Mouse (Mus musculus) fibroblast of lung, adult 2 months (primary cell): ENCODE measurements at regions not wholly inside any gene's neighbourhood (a gene's known extent, or its start where the extent isn't known, plus 50 kb on each side); places are given as distances from the start of the nearest gene placed in this dataset.
A peak's percentile ranks its signal among the peaks of the same experiment; 100 is the strongest.

Source experiments
- DNase-seq: peaks from one replicate; pipeline ENCODE4 v3.0.0-alpha.2; 2011; ENCODE audit warnings: low read depth

DNA sequence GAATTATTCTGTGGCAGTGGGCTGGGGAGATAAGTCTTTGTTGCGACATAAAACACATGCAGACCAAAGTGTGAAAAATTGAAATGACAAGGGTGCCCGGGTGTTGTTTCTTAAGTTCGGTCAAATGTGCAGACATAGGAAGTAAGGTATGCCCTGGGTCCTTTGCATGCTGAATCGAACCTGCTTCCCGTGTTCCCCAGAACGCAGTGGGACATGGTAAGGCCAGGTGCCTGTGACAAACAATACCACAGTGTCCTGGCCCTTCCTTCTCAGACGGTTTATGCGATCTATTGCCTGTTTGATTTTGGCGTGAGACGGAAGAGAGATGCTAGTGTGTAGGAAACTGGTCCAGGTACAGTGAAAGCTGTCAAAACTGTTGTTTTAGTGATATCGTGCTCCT, 1022.1 kb downstream of the Adgrl2 start:
- no peak for DNase-seq

DNA sequence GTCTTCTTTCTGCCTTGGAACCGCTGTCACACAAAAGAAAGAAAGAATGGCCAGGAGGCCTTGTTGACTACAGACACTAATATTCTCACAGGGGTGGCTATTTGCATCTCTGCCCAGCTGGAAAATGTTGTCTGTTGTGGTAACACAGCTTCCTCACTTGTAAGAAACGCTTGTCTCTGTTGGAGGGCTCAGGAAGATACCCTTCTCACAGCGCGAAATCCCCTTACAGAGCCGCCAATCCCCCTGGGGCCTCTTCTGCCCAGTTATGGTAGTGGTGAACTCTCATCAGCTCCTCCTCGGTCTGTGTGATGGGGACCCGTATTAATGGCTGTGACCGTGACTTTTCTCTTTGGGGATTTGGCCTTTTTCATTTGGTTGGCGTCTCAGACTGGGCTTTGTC, 1022.5 kb downstream of the Adgrl2 start:
- no peak for DNase-seq

DNA sequence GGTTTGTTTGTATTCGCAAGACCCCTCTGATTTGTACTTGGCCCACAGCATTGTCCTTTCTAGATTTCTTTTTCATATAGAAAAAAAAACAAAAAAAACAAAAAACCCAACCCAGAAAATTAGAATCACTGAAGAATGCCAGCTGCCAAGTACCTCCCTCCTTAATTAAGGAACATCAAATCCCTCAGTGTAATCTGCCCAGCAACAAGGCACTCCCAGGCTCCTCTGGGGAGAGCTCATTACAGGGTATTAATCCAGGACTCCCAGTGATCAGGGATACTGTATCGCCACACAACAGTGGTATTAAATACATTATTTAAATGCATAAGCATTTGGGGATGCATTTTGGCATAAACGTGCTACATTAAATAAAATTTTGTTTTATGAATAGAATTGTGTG, 1023.1 kb downstream of the Adgrl2 start:
- no peak for DNase-seq

DNA sequence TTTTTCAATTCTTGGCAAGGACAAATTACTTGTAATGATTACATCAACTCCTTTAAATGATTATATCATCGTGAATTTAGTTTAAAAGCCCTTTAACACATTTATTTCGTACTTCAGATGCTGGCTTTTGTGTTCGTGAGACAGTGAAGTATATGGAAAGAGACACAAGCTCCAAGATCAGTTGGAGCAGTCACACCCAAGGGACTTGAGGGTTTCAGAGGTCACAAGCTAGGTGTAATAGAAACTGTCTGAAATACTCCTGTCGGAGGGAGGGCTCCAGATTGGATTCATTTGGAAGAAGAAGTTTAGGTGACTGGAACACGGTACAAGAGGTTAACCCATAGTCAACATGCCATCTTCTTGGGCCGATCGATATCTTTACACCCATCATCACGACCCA, 1023.5 kb downstream of the Adgrl2 start:
- DNase-seq, result no peak

DNA sequence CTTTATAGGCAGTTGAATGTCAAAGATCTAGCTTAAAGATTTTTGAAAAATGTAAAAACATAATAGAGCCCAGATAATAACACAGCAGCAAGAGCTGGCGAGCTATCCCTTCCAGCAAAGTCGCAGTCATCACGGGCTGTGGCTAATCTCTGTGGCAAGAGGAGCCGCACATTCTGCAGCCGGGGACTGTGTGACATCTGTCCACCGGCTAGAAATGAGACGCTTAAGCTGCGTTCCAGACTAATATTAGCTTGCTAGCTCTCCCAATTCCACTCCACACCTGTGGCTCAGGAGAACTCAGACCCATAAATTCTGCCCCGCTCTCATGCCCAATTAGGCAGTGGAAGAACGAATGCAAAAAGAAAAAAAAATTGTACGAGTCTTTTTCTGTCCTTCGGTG, 1024.0 kb downstream of the Adgrl2 start:
- no peak for DNase-seq

DNA sequence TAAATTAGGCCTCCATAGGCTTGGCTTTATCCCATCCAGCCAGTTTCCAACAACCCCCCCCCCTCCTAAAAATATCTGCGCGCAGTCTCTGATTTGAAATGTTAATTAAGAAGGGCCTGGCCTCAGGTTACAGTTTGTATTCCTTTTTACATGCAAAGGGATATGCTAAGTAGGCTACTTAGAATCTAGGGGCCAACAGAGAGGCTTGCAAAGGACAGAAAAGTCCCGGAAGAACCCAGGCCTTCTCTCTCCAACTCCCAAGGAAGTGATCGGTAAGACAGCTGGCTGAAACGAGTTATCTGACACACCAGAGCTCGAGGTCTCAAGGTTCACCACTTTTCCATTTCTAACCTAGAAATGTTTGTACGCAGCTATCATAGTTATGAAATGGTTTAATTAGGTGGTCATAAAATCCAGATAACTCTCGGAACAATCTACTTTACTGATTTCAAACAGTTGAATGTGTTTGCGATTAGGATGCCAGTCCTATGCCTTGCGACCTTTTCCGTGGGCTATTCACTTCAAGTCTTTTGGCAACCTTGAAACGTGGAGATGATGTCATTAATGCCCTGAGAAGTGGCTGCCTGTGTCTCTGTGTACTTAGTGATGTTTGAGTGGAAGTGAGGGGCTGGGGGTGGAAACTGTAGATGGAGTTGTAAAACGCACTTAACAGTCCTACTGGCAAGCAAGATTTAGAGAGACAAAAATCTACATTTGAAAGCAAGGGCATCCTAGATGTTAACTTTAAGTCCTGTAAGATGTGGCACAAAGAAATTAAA, 1026.5 kb downstream of the Adgrl2 start:
- DNase-seq, result no peak

DNA sequence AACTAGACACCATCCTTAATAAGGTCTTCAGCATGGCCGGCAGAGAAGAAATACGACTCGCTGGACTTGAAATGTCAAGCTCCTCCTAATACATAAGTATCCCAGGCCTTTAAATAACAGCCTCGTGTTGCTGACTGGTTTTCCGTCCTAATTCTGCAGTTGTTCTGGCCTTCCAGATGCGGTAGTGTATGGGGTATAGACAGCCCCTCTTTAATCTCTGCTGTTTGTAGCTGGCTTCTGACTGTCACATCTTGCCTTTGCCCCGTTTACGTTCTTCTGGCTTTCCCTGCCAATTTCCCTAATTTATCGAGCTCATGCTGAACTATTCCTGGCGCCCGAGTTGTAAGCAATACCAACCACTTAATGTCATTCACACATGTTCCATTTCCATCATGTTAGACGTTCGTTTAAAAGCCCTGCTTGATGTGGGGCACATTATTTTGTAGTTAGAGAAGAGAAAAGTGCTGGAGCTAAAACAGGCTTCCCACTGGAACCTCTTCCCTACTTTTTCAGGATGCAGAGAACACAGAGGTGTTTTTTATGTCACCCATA, 1042.2 kb downstream of the Adgrl2 start:
- DNase-seq, result no peak

DNA sequence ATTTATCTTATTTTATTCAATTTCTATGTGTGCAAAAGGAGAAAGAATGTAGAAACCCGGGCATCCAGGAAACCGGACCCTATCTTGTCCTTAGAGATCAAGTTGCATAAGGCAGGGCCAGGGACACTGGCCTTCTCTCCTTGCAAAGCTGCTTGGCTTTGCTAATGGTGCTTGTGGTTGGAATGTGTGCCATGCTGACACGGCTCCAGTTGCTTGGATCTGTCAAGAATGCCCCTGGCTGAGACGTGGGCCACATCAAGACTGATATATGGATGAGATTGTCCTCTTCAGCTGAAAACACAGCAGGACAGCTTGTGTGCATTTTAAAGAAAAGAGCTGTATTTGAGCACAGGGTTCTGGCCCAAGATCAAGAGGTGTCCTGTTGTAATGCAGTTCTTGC, 1047.0 kb downstream of the Adgrl2 start:
- no peak for DNase-seq

DNA sequence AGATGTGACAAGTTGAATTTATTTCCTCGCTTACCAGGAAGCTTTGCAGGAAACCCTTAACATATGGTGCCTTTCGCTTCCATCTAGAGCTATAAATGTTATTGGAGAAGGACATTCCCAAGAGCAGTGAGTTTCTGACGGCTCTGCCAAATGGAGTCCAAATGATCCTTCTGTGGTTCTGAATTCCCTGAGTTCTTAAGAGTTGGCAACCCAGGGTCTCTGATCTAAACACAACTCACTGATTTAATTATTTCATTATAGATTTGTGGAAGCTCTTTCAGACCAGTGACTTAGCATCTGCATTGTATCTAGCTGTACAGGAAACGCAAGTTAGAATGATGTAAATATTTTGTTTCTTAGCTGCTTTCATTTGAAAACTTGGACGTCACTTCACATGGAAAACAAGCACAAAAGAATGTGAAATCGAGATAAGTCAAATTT, 1059.5 kb downstream of the Adgrl2 start:
- no peak for DNase-seq

DNA sequence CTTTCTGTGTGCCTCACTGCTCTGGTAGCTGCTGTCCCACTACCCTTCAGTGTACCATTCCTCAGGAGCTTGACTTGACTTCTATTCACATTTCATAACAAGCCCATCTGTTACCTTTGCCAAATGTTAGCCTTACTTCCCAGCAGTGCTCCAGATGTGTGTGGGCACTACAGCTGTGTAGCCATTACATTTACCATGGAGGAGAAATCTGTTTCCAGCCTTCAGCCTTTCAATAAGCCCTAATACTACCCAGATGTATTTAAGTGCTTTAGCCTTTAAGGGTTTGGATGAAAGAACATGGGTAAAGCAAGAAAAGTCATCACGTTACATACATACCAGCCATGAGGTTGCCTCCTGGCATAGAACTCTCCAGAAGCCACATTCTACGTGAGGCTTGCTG, 1068.0 kb downstream of the Ttll7 start:
- no peak for DNase-seq

DNA sequence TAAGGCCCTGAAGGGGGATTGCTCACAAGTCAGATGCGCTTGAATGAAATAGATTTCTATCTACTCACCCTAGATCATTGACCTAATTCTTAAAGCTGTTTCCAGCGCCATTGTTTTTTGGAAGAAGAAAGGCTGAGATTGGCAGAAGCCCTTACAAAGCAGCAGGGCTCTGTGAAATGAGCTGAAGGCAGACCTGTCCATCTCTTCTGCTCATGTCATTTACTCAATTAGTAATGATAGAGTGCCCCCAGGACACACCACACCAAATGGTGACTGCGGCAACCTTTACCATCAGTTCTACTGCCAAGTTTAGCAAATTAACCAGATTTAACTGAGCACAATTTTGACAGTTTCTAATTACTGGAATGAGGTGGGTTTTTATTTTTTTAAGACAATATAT, 1067.5 kb downstream of the Ttll7 start:
- no peak for DNase-seq

DNA sequence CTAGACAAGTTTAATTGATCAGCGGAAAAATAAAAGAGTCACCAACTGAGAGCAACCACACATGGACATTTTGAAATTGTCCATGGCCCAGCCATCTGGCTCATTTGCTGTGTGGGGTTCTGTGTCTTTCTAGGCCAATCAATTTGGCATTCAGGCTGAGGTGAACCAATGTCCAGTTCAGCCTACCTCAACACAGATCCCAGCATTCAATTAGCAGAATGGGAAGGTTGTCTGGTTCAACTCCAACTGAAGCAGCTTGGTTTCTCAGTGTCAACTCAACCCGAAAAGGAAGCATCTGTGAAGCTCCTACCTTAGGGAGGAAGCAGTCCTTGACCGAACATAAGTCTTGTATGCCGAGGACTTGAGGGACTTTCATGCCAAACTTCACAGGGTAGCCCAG, 1067.0 kb downstream of the Ttll7 start:
- no peak for DNase-seq

DNA sequence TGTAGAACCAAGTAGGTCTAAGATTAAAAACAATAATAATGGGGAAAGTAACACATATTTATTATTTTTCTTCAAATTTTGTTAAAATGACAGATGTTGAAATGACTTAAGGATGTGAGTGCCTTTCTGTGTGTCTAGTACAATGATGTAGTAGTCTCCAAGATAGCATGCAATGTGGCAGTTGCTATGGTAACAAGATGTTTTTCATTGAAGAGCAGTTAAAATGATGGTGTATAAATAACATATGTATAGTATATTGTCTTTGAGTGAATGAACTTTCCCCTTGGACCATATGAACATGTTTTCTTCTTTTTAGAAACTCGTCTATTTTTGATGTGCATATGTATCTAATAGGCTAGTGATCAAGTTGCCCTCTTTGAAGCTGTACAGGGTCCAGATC, 1044.6 kb downstream of the Ttll7 start:
- no peak for DNase-seq

DNA sequence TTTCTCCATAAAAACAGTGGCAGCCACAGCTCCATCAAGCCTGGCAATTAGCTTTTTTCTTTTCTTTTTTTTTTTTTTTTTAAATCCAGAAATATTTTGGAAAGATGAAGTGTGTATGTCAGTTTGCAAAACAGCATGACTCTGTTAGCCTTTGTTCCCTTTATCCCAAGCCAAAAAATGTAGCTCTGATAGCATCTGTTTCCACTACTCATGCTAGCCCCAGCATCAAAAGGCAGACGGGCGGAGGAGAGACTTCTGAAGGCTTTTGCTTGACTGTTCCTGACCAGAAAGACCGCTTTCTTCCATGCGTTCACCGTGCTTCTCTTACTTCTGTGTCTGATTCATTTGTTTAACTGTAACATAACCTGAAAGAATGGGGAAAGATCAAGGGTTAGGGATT, 1039.5 kb downstream of the Ttll7 start:
- no peak for DNase-seq

DNA sequence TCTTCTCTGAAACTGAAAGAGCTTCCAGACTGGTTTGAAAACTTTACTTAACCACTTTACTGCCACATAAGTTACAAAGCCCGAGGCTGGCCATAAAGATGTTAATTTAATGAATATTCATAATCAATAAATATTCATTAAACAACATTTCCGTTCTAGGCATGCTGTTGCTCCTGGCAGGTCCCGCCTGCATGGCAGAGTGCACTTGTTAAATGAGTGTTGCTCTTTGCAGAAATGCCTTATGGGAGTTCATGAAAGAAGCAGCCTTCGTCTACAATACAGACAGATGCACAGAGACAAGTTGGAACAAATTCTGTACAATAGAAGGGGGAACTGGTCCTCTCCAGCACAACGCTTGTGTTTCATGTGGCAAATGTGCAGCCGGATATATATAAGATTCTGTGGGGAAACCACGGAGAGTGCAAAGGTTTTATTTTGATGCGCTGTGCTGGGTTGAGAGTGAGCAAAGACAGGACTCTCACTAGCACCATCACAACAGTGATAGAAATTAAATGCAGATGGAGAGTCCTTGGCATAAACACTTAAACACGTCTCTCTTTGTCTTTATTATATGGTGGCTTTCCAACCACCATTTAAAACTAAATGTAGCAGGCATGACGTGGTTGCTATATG, 1034.2 kb downstream of the Ttll7 start:
- no peak for DNase-seq

DNA sequence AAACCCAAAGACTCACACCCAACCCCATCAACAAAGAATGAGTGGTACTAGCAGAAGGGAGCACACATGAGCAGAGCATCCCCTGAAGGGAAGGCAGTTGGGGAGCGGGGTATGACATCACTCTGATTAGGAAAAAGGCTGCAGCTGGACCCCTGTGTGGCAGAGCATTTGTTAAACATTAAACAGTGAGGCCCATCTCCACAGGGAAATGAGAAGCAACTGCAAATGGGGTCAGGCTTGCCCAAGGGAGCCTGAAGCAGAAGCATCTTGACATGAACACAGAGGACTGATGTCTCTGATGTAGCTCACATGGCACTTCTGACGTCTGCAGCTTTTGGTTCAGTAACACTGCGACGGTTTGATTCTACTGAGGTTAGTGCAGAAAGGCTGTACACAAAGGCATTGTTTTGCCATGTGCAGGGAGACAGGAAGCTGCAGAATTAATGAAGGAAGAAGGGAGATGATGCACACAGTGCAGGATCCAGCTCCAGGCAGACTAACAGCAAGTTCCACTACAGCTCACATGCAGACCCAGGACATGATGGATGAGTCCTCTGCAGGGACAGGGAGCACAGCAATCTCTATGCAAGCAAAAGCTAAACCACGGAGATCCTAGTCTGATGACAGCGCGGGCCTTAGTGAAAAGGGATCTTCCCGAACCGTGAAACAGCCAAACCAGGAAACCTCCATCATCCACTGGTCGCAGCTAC, 1030.9 kb downstream of the Ttll7 start:
- DNase-seq, result no peak

DNA sequence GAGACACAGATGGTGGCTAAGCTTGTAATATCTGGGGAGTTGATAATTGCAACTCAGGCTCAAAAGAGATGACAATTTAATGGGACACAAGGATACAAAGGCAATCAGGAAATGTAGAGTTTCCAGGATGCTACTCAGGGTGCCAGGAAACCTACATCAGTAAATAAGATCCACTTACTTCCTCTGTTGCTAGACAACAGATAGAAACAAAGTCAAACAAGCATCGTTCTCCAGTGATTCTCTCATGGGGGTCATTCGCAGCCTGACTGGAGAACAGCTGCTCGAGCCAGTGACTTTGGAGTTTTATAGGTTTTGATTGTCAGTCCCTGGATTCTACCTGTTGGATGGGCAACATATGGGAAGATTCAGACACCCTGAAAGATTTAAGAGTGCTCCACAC, 1026.5 kb downstream of the Ttll7 start:
- no peak for DNase-seq

DNA sequence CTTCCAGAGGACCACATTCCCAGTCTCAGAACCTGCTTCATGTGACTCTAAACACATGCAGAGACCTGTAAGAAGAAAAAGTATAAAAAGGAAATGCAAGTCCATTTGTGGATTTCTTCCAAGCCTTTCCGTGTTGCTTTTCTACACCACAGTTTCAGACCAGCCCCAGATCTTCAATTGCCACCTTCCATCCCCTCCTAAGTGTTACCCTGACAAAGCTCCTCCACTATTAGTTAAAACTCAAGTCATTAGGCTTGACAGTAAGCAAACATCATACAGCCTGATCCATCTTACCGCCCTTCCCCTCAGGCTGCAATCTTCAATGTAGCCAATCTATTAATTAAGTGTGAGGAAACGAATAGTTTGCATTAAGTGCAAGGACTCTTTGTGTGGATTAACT, 1016.1 kb downstream of the Ttll7 start:
- no peak for DNase-seq

DNA sequence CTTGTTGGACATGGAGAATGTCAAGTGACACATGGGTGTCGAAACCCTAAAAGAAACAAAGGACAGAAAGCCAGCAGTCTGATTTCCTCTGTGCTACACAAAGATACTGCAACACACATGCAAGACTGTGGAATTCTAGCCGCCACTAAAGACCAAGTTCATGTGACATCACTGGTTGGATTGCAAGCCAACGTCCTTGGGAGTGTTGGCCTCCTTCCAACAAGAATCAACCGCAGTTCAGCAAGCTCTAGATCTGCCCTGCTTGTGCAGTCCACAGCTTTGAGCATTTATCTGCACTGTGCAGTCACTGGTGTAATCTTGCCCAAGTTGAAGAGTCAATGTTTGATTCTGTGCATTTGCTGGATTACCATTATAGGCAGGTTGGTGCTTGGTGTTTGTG, 1001.2 kb downstream of the Ttll7 start:
- peak; percentile 70 for DNase-seq

DNA sequence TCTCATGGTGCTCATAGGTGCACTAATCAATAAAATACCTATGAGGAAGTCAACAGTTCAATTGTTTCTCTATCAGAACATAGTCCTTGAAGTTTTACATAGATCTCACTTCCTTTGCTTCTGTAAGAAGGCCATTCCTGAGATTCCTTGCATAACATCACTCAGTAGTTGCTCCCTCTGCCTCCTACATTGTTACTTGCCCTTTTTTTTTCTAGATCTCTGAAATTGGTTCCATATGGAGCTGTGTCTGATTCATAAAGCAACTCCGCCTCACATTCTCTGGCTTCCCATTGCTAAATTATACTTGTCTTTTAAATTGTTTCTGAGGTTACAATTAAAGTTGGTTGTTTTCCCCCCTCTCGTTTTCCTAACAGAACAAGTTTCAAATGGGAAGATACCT, 1000.7 kb downstream of the Ttll7 start:
- peak; percentile 23 for DNase-seq

DNA sequence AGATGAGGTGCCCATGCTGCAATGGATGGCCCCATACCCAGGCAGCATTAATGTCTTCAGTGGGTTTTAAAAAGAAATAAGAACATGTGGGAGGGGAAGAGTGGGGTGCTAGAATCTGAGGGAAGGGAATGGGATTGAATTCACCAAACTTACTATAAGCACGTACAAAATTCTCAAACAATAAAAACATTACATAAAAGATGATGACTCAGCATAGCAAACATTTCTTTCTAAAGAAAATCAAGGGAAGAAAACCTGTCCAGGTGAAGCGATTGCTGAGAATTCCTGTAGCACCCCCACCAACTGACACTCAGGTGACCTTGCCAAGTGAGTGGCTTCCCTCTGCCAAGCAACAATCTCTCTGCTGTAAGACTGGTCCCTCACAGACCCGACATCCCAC, 989.2 kb downstream of the Ttll7 start:
- DNase-seq, result no peak

DNA sequence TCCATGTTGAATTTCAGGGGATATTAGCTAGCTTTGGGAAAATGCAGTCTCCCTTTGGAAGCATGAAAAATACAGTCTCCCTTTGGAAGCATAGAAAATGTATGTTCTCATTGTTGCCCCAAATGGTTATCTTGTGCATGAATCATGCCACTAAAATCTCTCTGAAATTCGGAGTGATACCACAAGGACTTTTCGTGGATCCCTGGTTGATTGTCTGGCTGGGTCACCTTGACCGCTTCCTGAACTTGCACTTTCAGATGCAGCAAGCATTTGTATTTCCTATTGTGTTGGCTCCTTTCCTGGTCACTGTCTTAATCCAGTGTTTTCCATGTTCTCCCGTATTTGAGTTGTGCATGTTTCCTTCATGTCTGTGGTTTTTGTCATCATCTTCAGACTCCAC, 986.6 kb downstream of the Ttll7 start:
- no peak for DNase-seq

DNA sequence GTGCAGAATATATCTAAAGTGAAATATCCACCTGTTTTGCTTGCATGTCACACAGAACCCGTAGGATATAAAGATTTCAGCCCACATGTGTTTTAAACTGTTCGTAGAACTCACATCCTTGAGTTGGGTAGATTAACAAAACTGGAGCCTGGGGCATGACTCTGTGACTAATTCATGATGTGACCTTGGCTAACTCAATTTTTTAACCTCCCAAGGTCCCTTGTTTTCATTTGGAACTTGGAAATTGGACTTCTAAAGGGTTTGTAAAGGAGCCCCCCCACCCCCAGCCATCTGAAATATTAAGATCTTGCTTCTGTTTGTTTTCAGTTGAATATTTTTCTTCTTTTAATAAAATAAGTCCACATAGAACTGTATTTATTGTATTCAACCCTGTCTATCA, 983.5 kb downstream of the Ttll7 start:
- DNase-seq, result no peak
